Mouse (Mus musculus): ENCODE data around the gene Trem3.

DNA sequence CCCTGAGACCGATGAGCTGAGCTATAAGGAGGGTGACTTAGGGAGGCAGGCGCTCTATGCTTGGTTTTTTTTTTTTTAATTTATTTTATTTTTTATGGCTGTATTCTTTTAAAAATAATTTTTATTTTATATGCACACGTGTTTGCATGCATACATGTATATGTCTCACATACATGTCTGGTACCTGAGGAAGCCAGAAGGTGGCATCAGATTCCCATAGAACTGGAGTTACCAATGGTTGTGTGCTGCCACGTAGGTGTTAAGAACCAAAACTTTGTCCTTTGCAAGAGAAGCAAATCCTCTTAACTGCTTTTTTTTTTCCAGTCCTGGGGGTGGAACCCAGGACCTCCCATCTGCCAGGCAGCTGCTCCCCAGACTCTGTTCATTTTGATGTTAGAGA is 13.8 kb upstream of the Trem3 start:
- no peak for TF ChIP-seq CTCF (conservative IDR thresholded peaks at IDR 0.05; ENCODE audit: low read length)
- TF ChIP-seq POU5F1 (IDR thresholded peaks at IDR 0.05; ENCODE audit: borderline replicate concordance, low read length) = no peak

Measured in E14TG2a.4 (cell line).